Mouse (Mus musculus): ENCODE data around the gene Dnajb3.

DNA sequence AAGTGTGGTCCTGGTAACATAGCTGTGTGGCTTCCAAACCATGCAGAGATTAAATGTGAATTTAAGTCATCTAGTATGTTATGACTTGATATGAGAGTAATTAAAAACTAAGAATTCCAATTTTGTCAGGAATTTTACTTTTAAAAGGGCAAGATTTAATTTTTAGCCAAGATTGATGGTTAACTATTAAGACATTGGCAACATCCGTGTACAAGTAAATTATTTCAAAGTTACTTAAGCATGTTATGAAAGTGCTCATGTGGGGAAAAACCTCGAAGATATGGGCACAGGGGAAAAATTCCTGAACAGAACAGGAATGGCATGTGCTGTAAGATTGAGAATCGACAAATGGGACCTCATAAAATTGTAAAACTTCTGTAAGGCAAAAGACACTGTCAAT is 8.1 kb downstream of the Dnajb3 start:
- TF ChIP-seq CTCF (IDR thresholded peaks at IDR 0.05; ENCODE audit: low read depth, low read length) = no peak
- TF ChIP-seq POLR2A (IDR thresholded peaks at IDR 0.05; ENCODE audit: extremely low read depth, insufficient read depth, low read length) = no peak
